Mouse (Mus musculus): Measurements from ENCODE around the gene Tk1. TPM values are rescaled to one million over a fixed set of nuclear protein-coding genes. Genes with fewer than 3 reads are reported as not detected.

Gene Tk1
- polyA plus RNA-seq, 1 experiment from 2014 or later = 58.0 TPM

- peak within 1 kb of the TSS; percentile 80 for H3K9ac ChIP-seq (ENCODE audit: low read length)
- DNase-seq (ENCODE audit: low spot score) = peak; percentile 98
- peak within 1 kb of the TSS; percentile 96 for H3K27ac ChIP-seq (replicated peaks)
- H3K27me3 ChIP-seq (ENCODE audit: control insufficient read depth, insufficient read depth, low read length) = no peaks in the 10 kb centered on the region
- no peaks in the 10 kb centered on the region for H3K9me3 ChIP-seq (ENCODE audit: control insufficient read depth, low read length)
- H3K4me2 ChIP-seq (replicated peaks; ENCODE audit: low read depth) = peak within 1 kb of the TSS; percentile 89
- peaks cover 9% of the 10 kb centered on the region; the same call in 1 of the 2 replicates for H3K4me1 ChIP-seq (replicated peaks; ENCODE audit: control insufficient read depth, insufficient read depth)
- no peaks in the 10 kb centered on the region for H3K36me3 ChIP-seq (ENCODE audit: control insufficient read depth, insufficient read depth, low read length)
- ATAC-seq (ENCODE audit: low FRiP score, low TSS enrichment) = peak; percentile 93
- WGBS = 0% methylated on average over 51 of the region's 51 CpGs
- peak within 1 kb of the TSS; percentile 61 for H3K4me3 ChIP-seq (ENCODE audit: low read depth, low read length)
- TF ChIP-seq CTCF (IDR thresholded peaks at IDR 0.05; ENCODE audit: low read depth) (no peak; the same call in 1 of the 2 replicates), EP300 (optimal IDR thresholded peaks at IDR 0.05) (no peak)
Observed at GRCm38 (mm10) chr11:117848985-117849671, 23.2 kb upstream of the Tk1 start, which contains the start of gene Birc5. TSS of gene Birc5 (plus strand) at chr11:117849251.

GRCm38 (mm10) chr11:117848271-117848984, 22.5 kb upstream of the Tk1 start:
- Histone ChIP-seq H3K36me3 (ENCODE audit: control insufficient read depth, insufficient read depth, low read length) (no peaks in the 10 kb centered on the region), H3K9me3 (ENCODE audit: control insufficient read depth, low read length) (no peaks in the 10 kb centered on the region), H3K4me1 (replicated peaks; ENCODE audit: control insufficient read depth, insufficient read depth) (peaks cover 9% of the 10 kb centered on the region; the same call in 1 of the 2 replicates), H3K9ac (ENCODE audit: low read length) (peak overlapping the region; percentile 80), H3K27me3 (ENCODE audit: control insufficient read depth, insufficient read depth, low read length) (no peaks in the 10 kb centered on the region), H3K4me2 (replicated peaks; ENCODE audit: low read depth) (peak overlapping the region; percentile 89), H3K27ac (replicated peaks) (peak overlapping the region; percentile 96), H3K4me3 (ENCODE audit: low read depth, low read length) (peak overlapping the region; percentile 61)
- ATAC-seq (ENCODE audit: low FRiP score, low TSS enrichment) (peak; percentile 57), DNase-seq (ENCODE audit: low spot score) (no peak)
- WGBS = 3% methylated on average over 19 of the region's 19 CpGs
- TF ChIP-seq EP300 (optimal IDR thresholded peaks at IDR 0.05) (no peak), CTCF (IDR thresholded peaks at IDR 0.05; ENCODE audit: low read depth) (no peak)

- Histone ChIP-seq H3K27me3 (ENCODE audit: control insufficient read depth, insufficient read depth, low read length) (no peaks in the 10 kb centered on the region), H3K36me3 (ENCODE audit: control insufficient read depth, insufficient read depth, low read length) (no peaks in the 10 kb centered on the region), H3K4me2 (replicated peaks; ENCODE audit: low read depth) (peak overlapping the region; percentile 89), H3K27ac (replicated peaks) (peak overlapping the region; percentile 96), H3K9ac (ENCODE audit: low read length) (peak overlapping the region; percentile 80), H3K4me1 (replicated peaks; ENCODE audit: control insufficient read depth, insufficient read depth) (peaks cover 9% of the 10 kb centered on the region; the same call in 1 of the 2 replicates), H3K9me3 (ENCODE audit: control insufficient read depth, low read length) (no peaks in the 10 kb centered on the region), H3K4me3 (ENCODE audit: low read depth, low read length) (peak overlapping the region; percentile 61; the same call in 1 of the 2 replicates)
- TF ChIP-seq CTCF (IDR thresholded peaks at IDR 0.05; ENCODE audit: low read depth) (no peak), EP300 (optimal IDR thresholded peaks at IDR 0.05) (no peak)
- DNase-seq (ENCODE audit: low spot score) (no peak), ATAC-seq (ENCODE audit: low FRiP score, low TSS enrichment) (no peak)
- 62% methylated on average over 7 of the region's 7 CpGs for WGBS
Observed at GRCm38 (mm10) chr11:117847593-117848215, 21.8 kb upstream of the Tk1 start.

- H3K36me3 ChIP-seq (ENCODE audit: control insufficient read depth, insufficient read depth, low read length) = no peaks in the 10 kb centered on the region
- no peak overlapping the region for H3K4me2 ChIP-seq (replicated peaks; ENCODE audit: low read depth)
- TF ChIP-seq EP300 (optimal IDR thresholded peaks at IDR 0.05) (no peak), CTCF (IDR thresholded peaks at IDR 0.05; ENCODE audit: low read depth) (peak; percentile 64)
- WGBS = 44% methylated on average over 5 of the region's 5 CpGs
- H3K27ac ChIP-seq (replicated peaks) = peak overlapping the region; percentile 35; the same call in 1 of the 2 replicates
- DNase-seq (ENCODE audit: low spot score) (peak; percentile 28), ATAC-seq (ENCODE audit: low FRiP score, low TSS enrichment) (no peak; the same call in 1 of the 2 replicates)
- H3K9me3 ChIP-seq (ENCODE audit: control insufficient read depth, low read length) = no peaks in the 10 kb centered on the region
- H3K4me1 ChIP-seq (replicated peaks; ENCODE audit: control insufficient read depth, insufficient read depth) = peaks cover 9% of the 10 kb centered on the region; the same call in 1 of the 2 replicates
- H3K27me3 ChIP-seq (ENCODE audit: control insufficient read depth, insufficient read depth, low read length) = no peaks in the 10 kb centered on the region
- H3K9ac ChIP-seq (ENCODE audit: low read length) = no peak overlapping the region
- H3K4me3 ChIP-seq (ENCODE audit: low read depth, low read length) = no peak overlapping the region
Observed at GRCm38 (mm10) chr11:117846640-117847039, 20.7 kb upstream of the Tk1 start.

GRCm38 (mm10) chr11:117845651-117846050, 19.8 kb upstream of the Tk1 start:
- H3K9me3 ChIP-seq (ENCODE audit: control insufficient read depth, low read length) = no peaks in the 10 kb centered on the region
- WGBS = 73% methylated on average over 2 of the region's 2 CpGs
- H3K4me3 ChIP-seq (ENCODE audit: low read depth, low read length) = no peak overlapping the region
- no peak overlapping the region for H3K9ac ChIP-seq (ENCODE audit: low read length)
- H3K4me2 ChIP-seq (replicated peaks; ENCODE audit: low read depth) = no peak overlapping the region
- no peaks in the 10 kb centered on the region for H3K27me3 ChIP-seq (ENCODE audit: control insufficient read depth, insufficient read depth, low read length)
- DNase-seq (ENCODE audit: low spot score) = no peak
- TF ChIP-seq CTCF (IDR thresholded peaks at IDR 0.05; ENCODE audit: low read depth) = no peak
- TF ChIP-seq EP300 (optimal IDR thresholded peaks at IDR 0.05) = no peak
- no peak overlapping the region for H3K27ac ChIP-seq (replicated peaks)
- no peak for ATAC-seq (ENCODE audit: low FRiP score, low TSS enrichment)
- H3K4me1 ChIP-seq (replicated peaks; ENCODE audit: control insufficient read depth, insufficient read depth) = peaks cover 9% of the 10 kb centered on the region; the same call in 1 of the 2 replicates
- H3K36me3 ChIP-seq (ENCODE audit: control insufficient read depth, insufficient read depth, low read length) = no peaks in the 10 kb centered on the region
